Mouse (Mus musculus): ENCODE data around the gene Ehmt1.
A peak's percentile ranks its signal among the peaks of the same experiment; 100 is the strongest.

The Ehmt1 gene

GRCm38 (mm10) chr2:24918930-24919838, at the start of gene Ehmt1:
Gene Ehmt1 (minus strand): TSS chr2:24919614.
- peak; percentile 87 for DNase-seq (ENCODE audit: low read depth, low spot score)

- peak; percentile 90 for DNase-seq (ENCODE audit: low read depth, low spot score)
These were observed 43.0 kb upstream of the Ehmt1 start, which contains the start of gene Dph7 for GRCm38 (mm10) chr2:24962304-24963000. Gene Dph7 (plus strand): TSS chr2:24962400.

- peak; percentile 46 for DNase-seq (ENCODE audit: low read depth, low spot score)
These were observed 41.5 kb upstream of the Ehmt1 start for GRCm38 (mm10) chr2:24960910-24961309.

DNA sequence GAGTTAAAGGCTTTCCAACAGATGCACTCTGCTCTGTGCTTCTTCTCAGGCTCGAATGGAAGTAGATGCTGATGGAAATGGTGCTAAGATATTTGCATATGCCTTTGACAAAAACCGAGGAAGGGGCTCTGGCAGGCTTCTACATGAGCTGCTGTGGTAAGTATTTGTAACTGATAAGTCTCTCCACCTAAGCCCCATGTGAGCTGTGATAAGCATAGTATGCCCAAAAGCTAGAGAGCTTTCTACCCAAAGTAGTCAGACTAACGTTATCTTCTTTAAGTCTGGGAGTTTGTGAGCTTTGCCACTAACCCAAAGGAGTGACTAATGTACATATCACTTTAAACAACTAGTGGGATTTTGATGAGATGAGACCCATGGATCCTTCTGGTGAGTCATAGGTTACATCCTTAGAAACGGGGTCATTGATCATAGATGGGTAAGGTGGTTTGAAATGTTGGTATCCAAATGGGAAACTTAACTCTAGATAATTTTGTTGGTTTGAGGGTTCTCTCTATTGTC, 33.2 kb upstream of the Ehmt1 start:
- DNase-seq (ENCODE audit: low read depth, low spot score) = no peak

DNA sequence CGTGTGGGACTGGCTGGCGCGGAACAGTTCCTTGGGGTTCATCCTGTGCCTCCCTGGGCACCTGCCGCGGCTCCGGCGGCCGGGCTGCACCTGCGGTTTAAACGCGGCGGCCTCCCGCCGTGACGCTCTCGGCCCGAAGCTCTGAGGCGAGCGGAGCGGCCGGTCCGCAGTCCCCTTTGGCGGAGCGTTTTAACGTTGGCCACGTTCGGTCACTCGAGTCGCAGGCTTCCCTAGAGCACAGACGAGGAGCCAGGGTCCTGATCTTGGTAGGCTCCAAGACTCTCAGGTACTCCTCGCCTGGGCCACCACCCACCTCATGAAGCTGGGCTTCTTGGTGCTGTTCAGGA, 30.7 kb upstream of the Ehmt1 start:
- DNase-seq (ENCODE audit: low read depth, low spot score) = no peak

GRCm38 (mm10) chr2:24949421-24950188, 30.2 kb upstream of the Ehmt1 start, which contains the start of gene Zmynd19:
Gene Zmynd19 (plus strand): TSS chr2:24949792.
- peak; percentile 95 for DNase-seq (ENCODE audit: low read depth, low spot score)

GRCm38 (mm10) chr2:24944304-24944703, 24.9 kb upstream of the Ehmt1 start:
- peak; percentile 63 for DNase-seq (ENCODE audit: low read depth, low spot score)

DNA sequence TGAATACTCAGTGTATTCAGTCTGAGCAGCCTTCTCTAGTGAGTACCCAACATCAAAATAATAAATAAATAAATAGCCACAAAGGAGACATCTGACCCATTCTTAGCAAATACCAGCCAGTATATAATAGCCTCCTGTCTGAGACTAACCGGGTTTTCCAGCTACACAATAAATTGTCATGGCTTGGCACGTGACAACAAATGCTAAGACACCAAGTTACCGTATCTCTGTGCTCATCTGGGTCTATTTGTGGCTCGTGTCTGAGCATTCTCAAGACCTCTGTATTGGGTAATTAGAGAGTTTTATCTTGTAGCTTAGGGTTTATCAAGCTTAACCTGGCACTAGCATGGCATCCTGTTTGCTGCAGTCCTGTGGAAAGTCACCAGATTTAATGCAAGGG, 22.7 kb upstream of the Ehmt1 start:
- DNase-seq (ENCODE audit: low read depth, low spot score) = no peak

DNA sequence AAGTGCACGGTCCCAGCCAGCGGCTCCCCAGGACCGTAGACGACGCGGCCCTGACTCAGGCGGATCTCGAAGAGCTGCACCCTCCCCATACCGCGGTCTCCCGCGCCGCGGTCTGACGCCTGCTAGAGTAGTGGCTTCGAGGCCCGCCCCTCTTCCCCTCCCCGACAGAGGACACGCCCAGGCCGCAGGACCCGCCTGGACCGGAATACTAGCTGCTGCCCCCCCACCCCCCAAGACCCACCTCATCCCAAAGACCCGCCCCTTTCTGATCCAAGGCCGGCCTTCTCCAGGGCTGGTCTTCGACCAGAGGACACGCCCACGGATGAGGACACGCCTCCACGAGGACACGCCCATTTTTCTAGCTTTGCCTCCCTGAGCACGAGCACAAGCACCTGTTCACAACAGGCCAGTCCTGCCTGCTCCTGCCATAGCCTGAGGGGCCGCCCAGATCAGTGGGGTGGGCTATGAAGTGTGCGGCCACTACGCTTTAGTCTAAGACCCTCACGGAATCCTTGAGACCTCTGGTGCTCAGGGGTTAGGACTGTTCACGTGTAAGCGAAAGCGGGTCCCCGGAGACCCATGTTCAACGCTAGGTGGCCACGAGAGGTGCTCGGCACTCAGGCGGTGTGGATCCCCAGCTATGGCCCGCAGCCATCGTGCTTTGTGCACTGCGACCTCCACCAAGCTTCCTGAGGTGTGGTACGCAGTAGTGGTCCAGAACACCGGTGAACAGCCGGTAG, 15.8 kb upstream of the Ehmt1 start, which contains the start of gene Arrdc1:
TSS of gene Arrdc1 (minus strand) at position 196 of the 740 bp plus-strand sequence.
- DNase-seq (ENCODE audit: low read depth, low spot score) = peak; percentile 98

- DNase-seq (ENCODE audit: low read depth, low spot score) = no peak
These were observed 15.1 kb upstream of the Ehmt1 start for GRCm38 (mm10) chr2:24934441-24934963.

DNA sequence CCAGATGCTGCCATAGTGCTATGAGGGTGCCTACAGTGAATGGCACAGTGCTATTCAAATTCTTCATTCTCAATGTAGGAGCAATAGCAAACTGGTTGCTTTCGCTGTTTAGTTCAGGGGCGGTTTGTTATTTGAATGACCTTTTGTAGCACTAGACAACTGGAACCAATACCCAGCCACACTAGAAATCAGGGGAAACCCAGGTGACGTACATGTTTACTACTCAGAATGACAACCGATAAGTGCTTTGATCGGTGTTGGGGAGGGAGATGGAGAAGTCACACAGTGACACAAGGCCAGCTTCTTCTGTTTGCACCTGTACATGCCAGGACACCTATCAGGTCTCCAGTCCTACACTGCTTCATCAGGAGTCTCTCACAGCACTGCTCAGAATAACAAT, 10.2 kb upstream of the Ehmt1 start:
- DNase-seq (ENCODE audit: low read depth, low spot score) = no peak

DNA sequence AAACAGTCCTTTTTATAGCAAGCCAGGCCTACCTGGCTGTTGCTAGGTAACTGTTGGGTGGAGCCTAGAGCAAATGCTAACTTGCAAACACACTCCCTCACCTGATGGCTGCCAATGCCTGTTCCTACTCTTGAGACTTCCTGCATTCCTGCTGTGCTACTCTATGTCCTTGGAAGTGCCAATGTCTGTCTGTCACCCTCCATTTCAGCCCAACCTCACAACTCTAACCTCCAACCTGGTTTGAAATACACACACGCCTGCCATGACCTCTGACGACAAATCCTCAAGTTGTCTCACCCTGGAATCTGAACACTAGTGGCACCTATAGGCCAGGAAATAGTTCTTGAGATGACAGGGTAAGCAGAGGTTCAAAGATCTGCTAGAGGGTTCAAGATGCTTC, 9.7 kb upstream of the Ehmt1 start:
- DNase-seq (ENCODE audit: low read depth, low spot score) = peak; percentile 42

DNA sequence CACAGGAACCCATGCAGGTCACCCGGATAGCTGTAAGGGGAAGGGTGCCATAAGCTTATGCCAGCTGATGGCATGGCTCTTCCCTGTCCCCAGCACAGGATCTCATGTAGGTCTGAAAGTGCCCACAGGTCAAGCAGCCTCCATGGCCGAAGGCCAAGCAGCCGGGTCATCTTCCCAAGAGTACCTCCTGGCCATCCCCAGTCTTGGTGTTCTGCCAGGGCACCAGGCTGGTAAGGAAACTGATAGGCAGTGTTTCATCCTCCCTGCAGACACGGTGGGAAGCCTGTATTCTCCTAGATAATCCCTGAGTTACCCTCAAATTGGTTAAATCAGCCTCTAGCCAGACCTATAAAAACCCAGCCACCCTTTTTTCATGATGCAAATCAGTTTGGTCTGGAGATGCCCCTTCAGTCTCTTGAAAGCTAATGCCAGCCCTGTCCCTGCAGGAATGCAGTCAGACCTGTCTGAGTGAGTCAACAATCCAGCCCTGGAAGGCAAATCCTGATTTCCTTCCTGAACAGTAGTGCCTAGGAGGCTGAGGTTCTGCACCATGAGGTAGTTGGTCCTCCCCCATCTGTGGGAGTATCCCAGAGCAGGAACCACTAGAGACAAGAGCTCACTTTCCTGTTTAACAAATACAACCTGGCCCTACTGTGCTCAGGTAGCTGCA, 8.5 kb upstream of the Ehmt1 start:
- DNase-seq (ENCODE audit: low read depth, low spot score) = no peak

GRCm38 (mm10) chr2:24926965-24927358, 7.5 kb upstream of the Ehmt1 start:
- no peak for DNase-seq (ENCODE audit: low read depth, low spot score)

GRCm38 (mm10) chr2:24926345-24926964, 7.0 kb upstream of the Ehmt1 start:
- DNase-seq (ENCODE audit: low read depth, low spot score) = no peak

GRCm38 (mm10) chr2:24925284-24925683, 5.9 kb upstream of the Ehmt1 start:
- no peak for DNase-seq (ENCODE audit: low read depth, low spot score)

- DNase-seq (ENCODE audit: low read depth, low spot score) = peak; percentile 42
These were observed 4.1 kb upstream of the Ehmt1 start for GRCm38 (mm10) chr2:24923561-24923960.

DNA sequence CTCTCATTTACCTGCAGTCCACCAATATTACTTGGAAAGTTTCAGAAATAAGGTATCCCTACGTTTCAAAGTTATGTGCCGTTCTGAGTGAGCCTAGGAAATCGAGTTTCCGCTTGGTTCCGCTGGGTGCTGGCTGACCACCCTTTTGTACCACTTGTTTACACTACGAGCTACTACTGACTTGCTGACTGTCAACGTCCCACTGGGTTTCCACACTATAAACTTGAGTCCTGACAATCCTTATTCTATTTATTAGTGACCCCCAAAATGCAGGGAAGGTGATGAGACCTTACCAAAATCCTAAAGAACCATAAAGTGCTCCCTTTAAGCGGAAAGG, 393 bp upstream of the Ehmt1 start:
- DNase-seq (ENCODE audit: low read depth, low spot score) = no peak

DNA sequence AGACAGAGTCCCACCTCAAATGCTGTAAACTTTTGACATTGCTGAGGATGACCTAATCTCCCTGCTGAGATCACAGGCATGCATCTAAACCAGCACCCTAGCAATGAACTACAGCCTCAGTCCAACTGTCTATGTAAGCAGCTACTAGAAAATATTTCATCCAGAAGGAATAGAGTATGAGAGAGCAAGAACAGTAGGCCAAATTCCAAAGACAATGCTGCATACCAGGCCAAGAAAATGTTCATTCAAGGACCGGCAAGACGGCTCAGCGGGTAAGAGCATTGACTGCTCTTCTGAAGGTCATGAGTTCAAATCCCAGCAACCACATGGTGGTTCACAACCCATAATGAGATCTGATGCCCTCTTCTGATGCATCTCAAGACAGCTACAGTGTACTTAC, 4.7 kb downstream of the Ehmt1 start:
- no peak for DNase-seq (ENCODE audit: low read depth, low spot score)

DNA sequence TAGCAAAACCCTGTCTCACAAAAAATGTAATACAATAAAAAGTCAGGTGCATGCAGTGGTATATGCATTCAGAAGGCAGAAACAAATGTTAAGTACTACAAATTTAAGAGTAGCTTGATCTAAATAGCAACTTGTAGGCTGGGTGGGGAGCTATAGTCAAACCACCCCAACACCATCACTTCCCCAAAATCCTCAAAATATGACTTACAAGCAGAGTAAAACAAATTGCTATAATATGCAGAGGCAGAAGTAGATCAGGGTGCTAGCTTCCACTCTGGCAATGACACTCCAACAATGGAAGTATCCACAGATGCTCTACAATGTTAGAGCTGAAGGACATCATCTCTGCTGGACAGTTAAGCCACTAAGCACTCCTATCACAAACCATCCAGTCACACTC, 6.8 kb downstream of the Ehmt1 start:
- DNase-seq (ENCODE audit: low read depth, low spot score) = no peak
